Mouse (Mus musculus) forebrain, embryonic 10.5 days (tissue): ENCODE data around the gene Slc3a2. TPM values are rescaled to one million over a fixed set of nuclear protein-coding genes. Genes with fewer than 3 reads are reported as not detected.

Experiments used
- DNase-seq: peaks from one replicate; pipeline ENCODE4 v3.0.0-alpha.2; 2017; ENCODE audit warnings: low spot score; ENCODE audit errors: extremely low spot score
- H3K27ac ChIP-seq: fragments of 300-500 bp; sonication (generic); 2 replicates; pipeline ENCODE4 v1.5.1; 2016; ENCODE audit warnings: mild to moderate bottlenecking
- H3K27me3 ChIP-seq: fragments of 300-500 bp; sonication (generic); 2 replicates; pipeline ENCODE4 v1.6.1; 2016; ENCODE audit warnings: mild to moderate bottlenecking; ENCODE audit not compliant: poor library complexity, severe bottlenecking
- H3K36me3 ChIP-seq: fragments of 300-500 bp; sonication (generic); replicated peaks from 2 replicates; pipeline ENCODE4 v1.6.1; 2016; ENCODE audit warnings: mild to moderate bottlenecking, moderate library complexity
- H3K4me1 ChIP-seq: fragments of 300-500 bp; sonication (generic); 2 replicates; pipeline ENCODE4 v1.6.1; 2016
- H3K4me3 ChIP-seq: fragments of 300-500 bp; sonication (generic); 2 replicates; pipeline ENCODE4 v1.5.1; 2016; ENCODE audit warnings: mild to moderate bottlenecking, moderate library complexity
- H3K9me3 ChIP-seq: fragments of 300-500 bp; sonication (generic); 2 replicates; pipeline ENCODE4 v1.6.1; 2016; ENCODE audit warnings: mild to moderate bottlenecking, moderate library complexity
- WGBS: fragments of 180-500 bp; shearing (Covaris S2); methylation state at CpG from one replicate; pipeline ENCODE4 v1.1.7; 2016; 5-methylcytosine and 5-hydroxymethylcytosine counted together
- polyA plus RNA-seq: library from polyadenylated mRNA; unstranded; fragments of >200 nt; fragmentation: Nextera tagmentation; extraction: Ambion mirVana; gene quantifications from 2 replicates; pipeline ENCODE4 v1.2.1, GENCODE M21; 2016

Slc3a2 gene
- polyA plus RNA-seq, 1 experiment from 2014 or later, result 149 TPM

GRCm38 (mm10) chr19:8695330-8695729 is 27.8 kb downstream of the Slc3a2 start:
- no peak overlapping the region for H3K4me3 ChIP-seq
- no peaks in the 10 kb centered on the region for H3K9me3 ChIP-seq
- H3K27ac ChIP-seq, result no peak overlapping the region
- 66% methylated on average over 6 of the region's 6 CpGs for WGBS
- no peak for DNase-seq
- H3K27me3 ChIP-seq, result no peaks in the 10 kb centered on the region
- H3K4me1 ChIP-seq, result peaks cover 7% of the 10 kb centered on the region; the same call in 1 of the 2 replicates
- no peaks in the 10 kb centered on the region for H3K36me3 ChIP-seq

GRCm38 (mm10) chr19:8692740-8693139 is 30.4 kb downstream of the Slc3a2 start:
- no peaks in the 10 kb centered on the region for H3K36me3 ChIP-seq
- H3K27ac ChIP-seq, result no peak overlapping the region
- no peak for DNase-seq
- H3K27me3 ChIP-seq, result no peaks in the 10 kb centered on the region
- H3K9me3 ChIP-seq, result no peaks in the 10 kb centered on the region
- no peak overlapping the region for H3K4me3 ChIP-seq
- peaks cover 7% of the 10 kb centered on the region; the same call in 1 of the 2 replicates for H3K4me1 ChIP-seq
- 75% methylated on average over 5 of the region's 5 CpGs for WGBS

- WGBS, result 73% methylated on average over 9 of the region's 9 CpGs
- Histone ChIP-seq H3K27ac (no peak overlapping the region), H3K36me3 (no peaks in the 10 kb centered on the region), H3K4me3 (no peak overlapping the region), H3K4me1 (peaks cover 7% of the 10 kb centered on the region; the same call in 1 of the 2 replicates), H3K9me3 (no peaks in the 10 kb centered on the region), H3K27me3 (no peaks in the 10 kb centered on the region)
- no peak for DNase-seq
Observed at GRCm38 (mm10) chr19:8691871-8692539, 31.2 kb downstream of the Slc3a2 start.

- no peak for DNase-seq
- Histone ChIP-seq H3K4me3 (no peak overlapping the region), H3K27me3 (peaks cover 13% of the 10 kb centered on the region), H3K4me1 (peaks cover 24% of the 10 kb centered on the region), H3K9me3 (no peaks in the 10 kb centered on the region), H3K36me3 (no peaks in the 10 kb centered on the region), H3K27ac (no peak overlapping the region)
- WGBS, result 78% methylated on average over 2 of the region's 2 CpGs
Observed at GRCm38 (mm10) chr19:8683627-8684026, 39.5 kb downstream of the Slc3a2 start.

- DNase-seq, result peak; percentile 74
- peaks cover 20% of the 10 kb centered on the region for H3K27me3 ChIP-seq
- WGBS, result 0% methylated on average over 3 of the region's 3 CpGs
- H3K4me3 ChIP-seq, result no peak overlapping the region
- H3K36me3 ChIP-seq, result no peaks in the 10 kb centered on the region
- no peaks in the 10 kb centered on the region for H3K9me3 ChIP-seq
- peaks cover 24% of the 10 kb centered on the region for H3K4me1 ChIP-seq
- no peak overlapping the region for H3K27ac ChIP-seq
Observed at GRCm38 (mm10) chr19:8682996-8683395, 40.2 kb downstream of the Slc3a2 start.

GRCm38 (mm10) chr19:8681633-8682362 is 41.4 kb downstream of the Slc3a2 start:
- Histone ChIP-seq H3K27ac (no peak overlapping the region), H3K27me3 (peaks cover 25% of the 10 kb centered on the region), H3K9me3 (no peaks in the 10 kb centered on the region), H3K36me3 (no peaks in the 10 kb centered on the region), H3K4me3 (no peak overlapping the region), H3K4me1 (peaks cover 24% of the 10 kb centered on the region)
- no peak for DNase-seq
- WGBS, result 89% methylated on average over 4 of the region's 4 CpGs

- Histone ChIP-seq H3K27me3 (peaks cover 25% of the 10 kb centered on the region), H3K9me3 (no peaks in the 10 kb centered on the region), H3K4me3 (peak overlapping the region; percentile 16; the same call in 1 of the 2 replicates), H3K4me1 (peaks cover 24% of the 10 kb centered on the region), H3K27ac (peak overlapping the region; percentile 16; the same call in 1 of the 2 replicates), H3K36me3 (no peaks in the 10 kb centered on the region)
- no peak for DNase-seq
- 24% methylated on average over 18 of the region's 18 CpGs for WGBS
Observed at GRCm38 (mm10) chr19:8679031-8679779, 44.0 kb downstream of the Slc3a2 start.

- DNase-seq, result no peak
- Histone ChIP-seq H3K36me3 (no peaks in the 10 kb centered on the region), H3K4me3 (no peak overlapping the region), H3K27ac (no peak overlapping the region), H3K4me1 (no peaks in the 10 kb centered on the region), H3K9me3 (no peaks in the 10 kb centered on the region), H3K27me3 (peaks cover 10% of the 10 kb centered on the region)
- 82% methylated on average over 9 of the region's 9 CpGs for WGBS
Observed at GRCm38 (mm10) chr19:8673336-8674063, 49.7 kb downstream of the Slc3a2 start.

- H3K36me3 ChIP-seq, result no peaks in the 10 kb centered on the region
- no peak for DNase-seq
- no peak overlapping the region for H3K27ac ChIP-seq
- no peaks in the 10 kb centered on the region for H3K4me1 ChIP-seq
- H3K9me3 ChIP-seq, result no peaks in the 10 kb centered on the region
- 0 out of 2 replicates have a peak, but pooled peaks cover 4% of the 10 kb centered on the region for H3K27me3 ChIP-seq
- no peak overlapping the region for H3K4me3 ChIP-seq
- 92% methylated on average over 3 of the region's 3 CpGs for WGBS
Observed at GRCm38 (mm10) chr19:8672859-8673258, 50.3 kb downstream of the Slc3a2 start.

GRCm38 (mm10) chr19:8665746-8666145 is 57.4 kb downstream of the Slc3a2 start:
- H3K27me3 ChIP-seq, result peaks cover 48% of the 10 kb centered on the region
- no peaks in the 10 kb centered on the region for H3K9me3 ChIP-seq
- no peak overlapping the region for H3K27ac ChIP-seq
- H3K36me3 ChIP-seq, result no peaks in the 10 kb centered on the region
- DNase-seq, result no peak
- H3K4me1 ChIP-seq, result peaks cover 33% of the 10 kb centered on the region
- WGBS, result 65% methylated on average over 5 of the region's 5 CpGs
- H3K4me3 ChIP-seq, result no peak overlapping the region

- Histone ChIP-seq H3K4me3 (no peak overlapping the region), H3K27me3 (peaks cover 55% of the 10 kb centered on the region), H3K9me3 (no peaks in the 10 kb centered on the region), H3K4me1 (peaks cover 33% of the 10 kb centered on the region), H3K36me3 (no peaks in the 10 kb centered on the region), H3K27ac (no peak overlapping the region)
- 99% methylated on average over 3 of the region's 3 CpGs for WGBS
- DNase-seq, result no peak
Observed at GRCm38 (mm10) chr19:8664859-8665258, 58.3 kb downstream of the Slc3a2 start.

- WGBS, result 61% methylated on average over 10 of the region's 10 CpGs
- Histone ChIP-seq H3K36me3 (no peaks in the 10 kb centered on the region), H3K27ac (0 out of 2 replicates have a peak overlapping the region, but pooled peaks have one; percentile 5), H3K4me3 (no peak overlapping the region), H3K9me3 (no peaks in the 10 kb centered on the region), H3K27me3 (peaks cover 55% of the 10 kb centered on the region), H3K4me1 (peaks cover 33% of the 10 kb centered on the region)
- no peak for DNase-seq
Observed at GRCm38 (mm10) chr19:8663911-8664421, 59.2 kb downstream of the Slc3a2 start.
